Mouse (Mus musculus) ovary, postnatal 36 days (tissue): ENCODE measurements around the gene Mycbp2.

Source experiments
- DNase-seq: peaks from one replicate; pipeline ENCODE4 v3.0.0; 2022; ENCODE audit warnings: low spot score, mixed read lengths

Mycbp2 gene

GRCm38 (mm10) chr14:103346729-103347505, at the start of gene Mycbp2:
Gene Mycbp2, minus strand, starts transcription at chr14:103346814.
- DNase-seq: peak; percentile 99

- no peak for DNase-seq
Observed at GRCm38 (mm10) chr14:103392391-103392790, 45.8 kb upstream of the Mycbp2 start.

DNA sequence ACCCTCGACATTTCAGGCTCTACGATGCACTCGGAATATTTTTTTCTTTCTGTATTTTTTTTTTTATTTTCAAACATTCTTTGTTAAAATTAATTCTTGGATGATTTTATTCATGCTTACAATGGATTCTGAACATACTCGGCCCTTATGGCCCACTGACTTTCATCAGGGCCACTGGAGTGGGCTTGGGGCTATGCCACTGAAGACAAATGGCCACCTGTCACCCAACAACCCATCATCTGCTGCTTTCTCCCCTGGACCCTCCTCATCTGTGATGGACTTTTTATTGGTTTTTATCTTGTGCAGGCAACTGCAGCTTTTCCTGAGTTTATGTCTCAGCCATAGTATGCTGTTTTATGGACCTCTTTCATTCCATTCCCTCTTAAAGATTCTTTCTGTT, 40.8 kb upstream of the Mycbp2 start:
- DNase-seq: no peak

GRCm38 (mm10) chr14:103386871-103387270, 40.3 kb upstream of the Mycbp2 start:
- DNase-seq: no peak

DNA sequence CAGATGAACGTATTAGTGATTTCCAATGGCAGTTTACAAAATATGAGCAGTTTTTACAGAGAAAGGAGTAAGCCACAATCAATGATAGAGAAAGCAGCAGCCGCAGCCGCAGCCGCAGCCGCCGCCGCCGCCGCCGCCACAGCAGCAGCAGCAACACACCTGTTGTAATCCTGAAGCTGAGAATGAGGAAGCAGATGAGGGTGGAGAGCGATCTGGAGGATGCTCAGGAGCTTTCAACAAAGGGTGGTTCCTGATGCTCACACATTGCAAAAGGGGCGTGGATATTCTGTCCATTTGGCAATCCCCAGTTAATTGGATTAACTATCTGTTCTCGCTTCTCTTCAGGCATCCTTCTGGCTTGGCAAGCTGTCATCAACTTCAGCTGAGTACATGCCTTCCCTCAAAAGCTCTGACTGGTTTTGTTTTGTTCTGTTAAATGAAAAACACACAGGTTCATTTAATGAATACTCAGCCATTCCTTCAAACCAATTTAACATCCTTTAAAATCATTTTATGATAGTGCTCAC, 38.5 kb upstream of the Mycbp2 start:
- no peak for DNase-seq

GRCm38 (mm10) chr14:103378703-103379102, 32.1 kb upstream of the Mycbp2 start:
- no peak for DNase-seq

- no peak for DNase-seq
Observed at GRCm38 (mm10) chr14:103376765-103377164, 30.2 kb upstream of the Mycbp2 start.

- no peak for DNase-seq
Observed at GRCm38 (mm10) chr14:103375523-103375922, 28.9 kb upstream of the Mycbp2 start.

GRCm38 (mm10) chr14:103363199-103363598, 16.6 kb upstream of the Mycbp2 start:
- no peak for DNase-seq

DNA sequence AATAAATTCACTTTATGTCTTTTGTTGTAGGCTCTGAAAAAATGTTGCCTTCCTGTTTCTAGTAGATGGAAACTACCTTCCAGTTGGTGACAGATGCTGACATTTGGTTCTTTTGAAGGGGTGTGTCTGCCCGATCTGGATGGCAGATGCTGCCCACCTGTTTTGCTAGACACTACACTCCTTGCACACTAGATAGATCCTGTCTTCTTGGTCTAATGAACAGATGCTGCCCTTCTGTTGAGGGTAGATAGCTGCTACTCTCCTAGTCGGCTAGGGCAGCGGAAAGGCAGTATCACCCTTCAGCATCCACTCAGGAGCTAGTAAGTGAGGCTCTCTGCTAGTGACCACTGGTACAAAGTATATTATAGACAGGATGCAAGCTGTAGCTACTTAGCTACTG, 9.5 kb upstream of the Mycbp2 start:
- DNase-seq: no peak

DNA sequence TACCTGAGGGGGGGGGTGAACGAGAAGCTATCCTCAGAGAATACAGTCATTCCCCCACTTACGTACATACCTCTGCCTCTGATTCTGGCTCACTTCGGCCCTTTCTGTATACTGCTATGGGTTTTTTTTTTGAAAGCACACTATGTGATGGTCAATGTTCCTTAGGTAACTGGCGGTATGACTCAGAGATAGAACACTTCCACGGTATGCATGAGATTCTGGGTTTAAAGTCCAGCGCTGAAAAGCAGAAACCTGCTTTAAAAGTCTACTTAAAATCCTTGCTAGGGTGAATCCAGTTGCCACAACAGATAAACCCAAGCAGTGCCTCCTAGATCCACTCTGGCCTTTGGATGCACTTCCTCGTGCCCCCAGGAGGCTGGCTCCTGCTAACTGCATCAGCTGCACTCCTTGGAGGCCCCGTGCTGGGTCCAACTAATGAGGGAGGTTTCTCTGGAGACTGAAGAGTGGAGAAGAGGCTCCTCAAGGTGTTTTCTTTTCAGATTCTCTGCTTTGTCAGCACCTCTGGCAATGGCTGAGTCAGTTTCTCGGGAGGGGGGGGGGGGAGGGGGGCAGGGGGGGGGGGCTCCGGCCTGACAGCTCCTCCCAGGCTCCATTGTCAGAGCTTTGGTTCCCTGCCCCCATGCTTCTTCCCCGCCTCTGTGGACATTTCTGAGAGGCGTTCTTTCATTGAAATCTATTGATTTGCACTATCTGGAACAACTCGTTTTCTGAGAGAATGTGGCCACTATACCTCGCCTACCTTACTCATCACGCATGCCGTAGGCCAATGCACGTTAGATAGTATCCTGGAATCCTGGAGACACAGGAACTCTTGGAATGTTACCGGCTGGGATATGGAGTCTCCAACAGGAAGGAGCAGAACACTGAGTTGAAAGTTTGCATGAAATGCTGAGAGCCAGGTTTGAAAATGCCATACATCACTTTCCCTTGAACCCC, 8.1 kb upstream of the Mycbp2 start:
- no peak for DNase-seq

- DNase-seq: no peak
Observed at GRCm38 (mm10) chr14:103345858-103346728, 521 bp downstream of the Mycbp2 start.

GRCm38 (mm10) chr14:103345486-103345857, 1.1 kb downstream of the Mycbp2 start:
- no peak for DNase-seq

DNA sequence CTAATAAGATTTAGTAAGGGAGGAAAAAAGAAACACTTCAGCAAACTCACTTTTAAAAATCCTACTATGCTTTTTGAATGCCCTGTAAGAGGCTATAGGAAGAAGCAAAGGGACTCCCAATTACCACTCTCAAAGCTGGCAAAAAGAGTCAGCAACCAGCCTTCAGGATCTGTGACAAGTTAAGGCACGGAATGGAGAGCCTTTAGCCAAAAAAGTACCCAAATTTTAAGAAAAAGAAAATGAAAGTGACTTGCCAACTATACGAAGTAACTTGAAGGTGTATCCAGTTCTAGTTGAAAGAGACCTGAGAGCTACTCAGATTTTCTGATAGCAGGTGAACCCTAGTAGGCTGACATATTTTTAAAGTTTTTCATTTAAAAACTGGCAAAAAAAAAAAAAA, 1.6 kb downstream of the Mycbp2 start:
- no peak for DNase-seq

DNA sequence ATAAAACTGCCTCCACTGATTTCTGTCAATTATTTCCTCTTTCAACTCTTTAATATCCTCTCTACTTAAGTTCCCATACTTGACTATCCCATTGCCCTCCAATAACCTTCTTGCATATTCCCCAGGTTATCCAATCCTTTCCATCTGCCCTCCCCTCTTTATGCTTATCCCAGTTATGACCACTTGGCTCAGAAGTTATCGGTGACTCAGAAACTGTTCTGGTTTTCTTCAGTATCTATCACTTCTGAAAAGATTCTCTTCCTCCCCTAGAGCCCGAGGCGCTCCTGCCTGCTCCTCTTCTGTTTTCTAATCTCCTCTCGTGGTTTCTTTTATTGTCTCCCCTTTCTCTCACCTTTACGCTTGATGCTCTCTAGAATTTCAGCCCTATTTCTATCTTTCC, 2.8 kb downstream of the Mycbp2 start:
- DNase-seq: no peak

GRCm38 (mm10) chr14:103341385-103342294, 5.0 kb downstream of the Mycbp2 start:
- DNase-seq: peak; percentile 12

- no peak for DNase-seq
Observed at GRCm38 (mm10) chr14:103312926-103313325, 33.7 kb downstream of the Mycbp2 start.

- no peak for DNase-seq
Observed at GRCm38 (mm10) chr14:103296227-103296626, 50.4 kb downstream of the Mycbp2 start.

DNA sequence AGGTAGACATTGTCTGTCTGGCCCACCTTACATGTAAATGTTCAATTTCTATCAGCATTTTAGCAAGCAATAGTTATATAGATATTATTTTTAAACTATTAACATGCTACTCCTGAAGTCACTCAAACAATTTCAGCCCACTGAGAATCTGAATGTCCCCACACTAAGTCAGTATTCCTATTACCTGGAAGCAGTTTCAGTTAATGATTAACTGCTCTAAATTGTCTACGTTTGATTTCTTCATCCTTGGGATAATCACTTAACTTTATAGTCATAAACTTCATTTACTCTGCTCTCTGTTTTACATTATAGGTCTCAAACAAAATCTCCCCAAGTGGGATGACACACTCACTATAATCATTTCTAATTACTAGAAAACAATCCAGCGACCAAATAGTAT, 60.0 kb downstream of the Mycbp2 start:
- no peak for DNase-seq

GRCm38 (mm10) chr14:103276667-103277066, 69.9 kb downstream of the Mycbp2 start:
- no peak for DNase-seq

GRCm38 (mm10) chr14:103260437-103260836, 86.2 kb downstream of the Mycbp2 start:
- DNase-seq: no peak
